Mouse (Mus musculus) thymus, adult 18-20 months (tissue): ENCODE data around the gene Cacna2d1.

Experiments
- DNase-seq, 2 experiments: peaks; one replicate each; pipeline ENCODE4 v3.0.0; 2022; ENCODE audit warnings: mixed read lengths in 2 of 2

Cacna2d1 gene

DNA sequence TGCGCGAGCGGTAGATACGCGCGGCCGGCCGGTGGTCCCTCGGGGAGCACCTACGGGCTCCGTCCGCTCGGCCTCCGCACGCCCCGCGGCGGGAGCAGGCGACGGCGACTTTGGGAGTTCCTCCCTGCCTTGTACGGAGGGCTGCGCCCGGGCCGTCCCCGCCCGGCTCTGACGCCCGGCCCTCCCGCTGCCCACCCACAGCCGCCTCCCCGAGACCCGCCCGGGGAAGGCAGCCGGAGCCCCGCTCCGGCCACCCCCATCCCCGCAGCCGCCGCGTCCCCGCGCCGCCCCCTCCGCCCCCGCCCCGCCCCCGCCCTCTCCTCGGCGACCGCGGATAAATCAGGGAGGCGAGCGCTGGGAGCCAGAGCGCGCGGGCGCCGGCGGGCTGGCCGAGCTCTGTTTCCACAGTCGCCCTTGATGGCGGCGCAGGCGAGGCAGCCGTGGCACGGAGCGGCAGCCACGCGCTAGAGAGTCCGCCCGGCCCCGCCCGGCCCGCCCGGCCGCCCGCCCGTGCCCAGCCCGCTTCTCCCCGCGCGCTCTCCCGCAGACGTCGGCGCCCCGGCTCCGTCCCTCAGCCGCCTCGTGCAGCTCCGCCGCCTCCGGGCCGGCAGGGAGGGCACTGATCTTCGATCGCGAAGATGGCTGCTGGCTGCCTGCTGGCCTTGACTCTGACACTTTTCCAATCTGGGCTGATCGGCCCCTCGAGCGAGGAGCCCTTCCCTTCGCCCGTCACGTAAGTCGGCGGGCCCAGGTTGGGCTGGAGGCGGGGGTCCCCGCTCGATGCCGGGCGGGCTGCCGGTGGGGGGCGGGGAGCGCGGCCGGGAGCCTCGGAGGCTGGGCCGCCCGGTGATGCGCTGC lies at the start of gene Cacna2d1:
TSS of gene Cacna2d1 (plus strand) at position 316 of the 858 bp plus-strand sequence.
- DNase-seq, result no peak

DNA sequence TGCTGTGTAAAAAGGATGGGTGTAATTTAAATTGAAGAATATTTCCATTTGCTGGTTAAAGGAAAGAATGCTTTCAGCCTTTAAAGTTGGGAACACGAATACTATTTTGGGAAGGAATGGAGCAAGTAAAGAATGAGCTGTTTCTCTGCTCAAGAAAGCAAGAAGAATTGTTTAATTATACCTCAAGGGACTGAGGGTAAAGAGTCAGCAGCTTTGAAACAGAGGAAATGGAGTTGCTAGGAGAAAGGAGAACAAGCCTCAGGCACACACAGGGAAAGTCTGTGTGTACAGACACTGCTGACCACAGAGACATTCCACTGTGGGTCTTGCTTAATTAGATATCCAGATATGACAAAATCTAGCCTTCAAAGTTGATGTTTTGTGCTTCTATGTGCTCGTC lies 39.4 kb upstream of the Cacna2d1 start:
- no peak for DNase-seq

DNA sequence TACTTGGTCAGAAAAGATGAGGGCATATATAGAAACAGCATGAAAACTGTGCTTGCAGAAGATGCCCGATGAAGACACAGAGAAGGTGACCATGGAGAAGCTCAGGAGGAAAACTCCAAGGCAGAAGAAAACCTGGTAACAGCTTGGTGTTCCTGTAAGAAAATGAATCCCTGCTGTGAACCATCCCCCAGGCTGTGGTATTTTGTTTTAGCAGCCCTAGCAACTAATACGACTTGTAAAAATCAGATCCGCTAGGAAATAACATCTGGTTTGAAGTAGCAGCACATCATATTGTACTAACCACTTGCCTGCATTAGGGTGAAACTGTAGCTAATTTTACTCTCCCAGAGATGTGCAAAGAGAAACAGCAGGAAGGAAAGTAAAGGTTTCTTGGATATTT lies 37.8 kb upstream of the Cacna2d1 start:
- no peak for DNase-seq

DNA sequence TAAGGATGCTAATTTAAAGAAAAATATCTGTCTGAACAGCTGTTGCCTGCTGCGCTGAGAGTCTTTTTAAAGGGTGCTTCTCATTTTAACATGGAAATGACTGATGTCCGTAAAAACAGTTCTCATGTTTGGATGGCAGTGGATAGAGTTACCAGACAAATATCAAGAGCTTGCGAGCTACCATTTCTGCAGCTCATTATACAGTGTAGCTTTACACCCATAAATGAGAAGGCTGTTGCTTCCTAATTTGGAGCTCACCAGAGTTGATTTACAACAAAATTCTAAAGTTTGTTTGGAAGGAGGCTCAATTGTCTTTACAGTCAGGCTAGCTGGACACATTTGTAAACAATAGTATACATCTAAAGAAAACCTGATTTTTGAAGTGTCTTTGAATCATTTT lies 28.0 kb upstream of the Cacna2d1 start:
- no peak for DNase-seq

DNA sequence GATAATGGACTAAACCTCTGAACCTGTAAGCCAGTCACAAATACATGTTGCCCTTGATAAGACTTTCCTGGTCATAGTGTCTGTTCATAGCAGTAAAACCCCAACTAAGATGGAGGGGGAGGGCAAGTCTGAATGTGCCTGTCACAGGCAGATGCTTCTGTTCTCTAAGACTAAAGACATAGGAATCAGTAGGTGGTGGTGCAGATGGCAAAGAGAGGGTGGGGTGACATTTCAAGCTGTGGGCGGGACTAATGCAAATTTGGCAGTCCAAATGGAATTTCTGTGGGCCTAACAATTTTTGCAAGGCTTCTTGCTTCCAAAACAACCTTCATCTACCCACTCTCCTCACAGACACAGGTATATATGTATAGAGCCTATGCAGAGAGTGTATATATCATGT lies 19.6 kb upstream of the Cacna2d1 start:
- DNase-seq, result no peak

DNA sequence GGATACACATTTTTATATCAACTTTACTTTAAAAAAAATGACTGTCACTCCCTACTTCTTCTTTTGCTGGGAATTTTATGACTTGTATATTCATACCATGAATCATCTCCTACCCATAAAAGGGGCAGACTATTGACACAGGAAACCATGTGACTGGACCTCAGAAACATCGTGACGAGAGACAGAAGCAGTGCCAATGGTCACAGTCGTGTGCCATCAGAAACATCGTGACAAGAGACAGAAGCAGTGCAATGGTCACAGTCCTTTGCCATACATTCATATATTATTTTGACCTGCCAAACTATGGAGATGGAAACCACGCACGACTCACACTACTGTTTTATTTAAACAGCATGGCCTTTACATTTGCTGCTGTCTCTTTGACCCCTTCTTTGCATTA lies 6.0 kb upstream of the Cacna2d1 start:
- DNase-seq, result no peak

DNA sequence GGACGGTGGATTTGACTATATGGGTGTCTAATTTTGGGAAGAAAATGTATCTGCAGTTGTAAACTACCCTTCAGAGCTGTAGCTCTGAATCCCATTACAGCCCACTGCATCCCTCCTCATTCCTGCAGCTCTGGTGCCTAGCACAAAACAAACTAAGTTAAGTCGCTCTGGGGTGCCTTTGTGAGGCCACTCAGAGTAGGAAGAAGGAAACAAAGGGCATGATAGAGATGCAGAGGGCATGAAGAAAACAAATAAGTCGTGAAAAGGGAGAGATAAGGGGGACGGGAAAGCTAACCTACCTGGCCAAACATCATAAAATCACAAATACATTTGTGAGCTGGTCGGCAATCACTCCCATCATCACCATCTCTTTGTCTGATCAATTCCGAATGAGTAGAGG lies 1.5 kb upstream of the Cacna2d1 start:
- no peak for DNase-seq

DNA sequence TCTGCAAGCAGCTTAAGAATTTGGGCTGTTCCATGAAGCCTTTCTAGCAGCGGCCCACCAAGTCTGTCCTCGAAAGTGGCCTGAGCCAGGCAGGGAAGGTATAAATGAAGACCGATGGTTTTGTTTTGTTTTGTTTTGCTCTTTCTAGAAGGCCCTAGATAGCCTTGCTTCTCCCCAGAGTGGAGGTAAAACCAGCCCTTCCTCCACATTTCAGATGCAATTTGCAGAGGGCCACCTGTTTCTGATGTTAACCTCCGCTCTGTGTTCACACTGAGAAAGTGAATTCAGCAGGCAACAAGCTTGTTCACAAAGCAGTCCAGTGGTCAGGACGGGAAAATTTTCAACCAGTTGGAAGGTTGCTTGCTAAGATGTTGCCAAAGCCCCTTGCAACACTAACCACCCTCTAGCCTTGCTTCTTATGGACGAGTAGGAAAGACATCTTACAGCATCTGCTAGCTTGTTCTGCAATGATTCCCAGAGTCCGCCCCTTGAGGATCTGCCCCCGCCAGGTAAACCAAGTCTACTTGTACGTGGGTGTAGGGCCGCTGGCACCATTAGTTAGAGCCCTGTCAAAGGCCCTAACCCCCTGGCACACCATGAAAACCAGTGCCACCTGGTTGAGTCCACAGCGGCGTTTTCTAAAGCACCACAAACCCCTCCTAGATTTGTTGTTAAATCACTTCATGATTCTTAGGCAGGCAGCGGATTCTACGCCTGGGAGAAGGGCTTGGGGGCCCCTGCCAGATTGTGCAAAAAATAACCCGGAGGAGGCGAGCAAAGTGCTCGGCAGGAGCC lies 713 bp upstream of the Cacna2d1 start:
- no peak for DNase-seq

DNA sequence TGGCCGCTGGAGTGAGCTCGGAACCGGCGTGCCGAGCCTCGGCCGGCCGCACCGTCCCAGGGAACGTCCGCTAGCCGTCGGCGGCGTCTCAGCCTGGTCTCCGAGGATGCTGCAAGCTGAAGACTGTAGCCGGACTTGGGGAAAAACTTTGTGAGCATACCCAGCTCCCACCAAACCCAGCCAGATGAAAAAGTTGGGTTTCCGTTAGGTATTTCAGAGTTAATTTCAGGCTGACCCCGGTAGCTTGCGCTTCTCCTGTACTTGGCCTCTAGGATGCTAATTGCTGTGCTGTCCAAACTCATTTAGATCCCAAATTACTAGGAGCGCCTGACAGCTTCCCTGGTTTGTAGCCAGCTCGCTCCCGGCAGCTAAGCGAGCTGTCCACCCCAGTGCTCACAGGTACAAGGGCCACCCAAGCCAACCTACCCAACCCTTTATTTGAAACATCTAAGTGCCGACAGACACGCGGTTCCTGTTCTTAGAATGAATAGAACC lies 790 bp downstream of the Cacna2d1 start:
- no peak for DNase-seq

DNA sequence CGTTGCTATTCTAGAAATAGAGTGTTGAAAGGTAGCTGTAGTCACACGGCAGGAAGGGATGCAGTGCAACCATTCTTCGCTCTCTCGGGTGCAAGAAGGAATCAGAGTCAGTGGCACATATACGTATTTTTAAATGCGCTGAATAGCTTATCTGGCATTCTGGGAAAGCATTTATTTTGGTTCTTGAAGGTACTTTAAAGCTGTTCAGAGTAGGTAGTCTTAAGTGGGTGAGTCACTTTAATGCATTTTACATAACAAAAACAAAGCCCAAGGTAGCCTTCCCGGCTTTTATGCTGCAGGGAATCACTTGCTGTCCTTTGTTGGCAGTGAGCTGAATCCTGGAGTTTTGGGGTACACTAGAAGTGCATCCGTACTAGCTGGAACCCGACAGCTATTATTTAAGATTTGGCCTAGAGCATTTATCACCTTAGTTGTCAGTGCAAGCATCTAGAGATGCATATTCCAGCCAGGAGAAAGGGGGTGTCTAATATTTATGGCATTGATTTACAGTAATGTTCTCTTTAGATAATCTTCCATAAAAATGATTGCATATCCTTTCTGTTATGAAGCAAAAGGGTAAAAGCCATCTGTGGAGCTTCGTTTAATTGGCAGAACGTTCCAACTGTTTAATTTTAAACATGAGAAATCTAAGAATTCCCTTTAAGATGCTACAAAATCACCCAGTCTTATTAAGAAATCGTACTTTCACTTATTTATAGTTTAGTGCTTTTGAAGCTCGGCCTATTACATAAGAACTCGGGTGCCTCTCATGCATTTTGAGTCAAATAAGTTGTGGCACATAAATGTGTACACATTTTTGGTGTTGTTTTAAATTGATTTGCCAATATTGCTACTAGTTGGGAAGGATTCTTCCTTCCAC lies 1.6 kb downstream of the Cacna2d1 start:
- DNase-seq, result no peak

DNA sequence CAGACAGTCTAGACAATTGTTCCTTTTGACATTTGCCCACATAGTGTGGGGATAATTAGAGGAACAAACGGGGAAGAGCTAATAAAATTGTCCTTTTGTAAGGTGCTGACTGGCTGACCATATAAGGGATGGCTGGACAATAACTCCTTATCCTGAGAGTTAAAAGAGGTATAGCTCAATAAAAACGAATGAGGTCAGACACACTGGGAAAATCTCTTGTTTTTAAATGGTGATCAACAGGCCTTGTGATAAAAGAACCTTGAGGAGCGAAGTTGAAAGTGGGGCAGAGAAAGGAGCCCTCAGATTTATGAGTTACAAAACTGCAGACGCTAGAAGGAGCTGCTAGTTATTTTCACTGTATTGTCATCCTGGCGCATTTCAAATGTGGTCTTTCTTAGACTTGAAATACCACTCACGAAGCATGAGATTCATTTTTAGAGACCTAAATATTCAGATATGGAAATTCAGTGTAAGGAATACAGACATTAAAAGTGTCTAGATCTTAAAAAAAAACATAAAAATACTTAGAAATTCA lies 6.8 kb downstream of the Cacna2d1 start:
- no peak for DNase-seq

DNA sequence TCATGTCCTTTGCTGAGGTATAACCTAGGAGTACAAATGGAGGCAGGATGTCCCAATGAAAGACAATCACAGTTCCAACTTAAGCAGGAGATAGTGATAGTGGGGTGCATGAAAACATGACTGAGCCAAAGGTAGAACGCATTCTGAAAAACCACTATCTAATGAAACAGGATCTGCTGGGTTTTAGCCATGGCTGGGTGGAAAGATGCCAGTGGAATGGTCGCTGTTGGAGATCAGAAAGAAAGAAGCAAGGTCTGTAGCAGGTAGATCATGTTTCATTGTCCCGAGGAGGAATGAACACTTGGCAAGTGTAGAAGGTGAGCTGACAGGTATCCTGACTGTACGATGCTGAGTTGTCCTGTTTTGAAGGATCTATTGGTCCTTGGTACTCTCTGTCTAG lies 7.6 kb downstream of the Cacna2d1 start:
- DNase-seq, result no peak

DNA sequence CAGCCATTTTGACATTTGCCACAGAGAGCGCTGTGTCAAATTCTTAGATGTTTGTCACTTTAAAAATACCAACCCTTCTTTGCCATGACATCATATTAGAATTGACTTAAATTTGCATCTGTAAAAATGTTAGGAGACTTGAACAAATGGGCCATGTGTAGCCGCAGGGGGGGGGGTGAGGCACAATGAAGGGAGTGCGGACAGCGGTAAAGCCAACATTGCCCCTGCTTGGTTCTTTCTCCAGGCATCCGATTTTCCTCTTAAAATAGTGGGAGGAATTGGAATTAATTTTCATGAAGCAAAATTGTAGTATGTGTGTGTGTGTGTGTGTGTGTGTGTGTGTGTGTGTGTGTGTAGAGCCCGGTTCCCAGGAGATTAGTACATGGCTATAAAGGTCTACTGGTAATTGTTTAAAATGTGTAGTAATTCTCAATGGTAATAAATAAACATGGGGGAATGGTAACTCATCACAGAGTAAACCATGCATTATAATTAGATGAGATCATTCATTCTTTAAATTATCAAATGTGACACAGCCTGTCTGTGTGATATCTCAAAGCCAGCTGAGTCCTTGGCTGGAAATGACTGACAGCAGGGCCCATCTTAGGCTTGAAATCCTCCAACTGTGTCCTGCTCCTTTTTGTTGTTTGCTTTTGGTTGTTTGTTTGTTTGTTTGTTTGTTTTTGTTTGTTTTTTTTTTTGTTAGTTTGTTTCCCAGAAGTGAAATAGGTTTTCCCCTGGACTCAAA lies 14.0 kb downstream of the Cacna2d1 start:
- no peak for DNase-seq

DNA sequence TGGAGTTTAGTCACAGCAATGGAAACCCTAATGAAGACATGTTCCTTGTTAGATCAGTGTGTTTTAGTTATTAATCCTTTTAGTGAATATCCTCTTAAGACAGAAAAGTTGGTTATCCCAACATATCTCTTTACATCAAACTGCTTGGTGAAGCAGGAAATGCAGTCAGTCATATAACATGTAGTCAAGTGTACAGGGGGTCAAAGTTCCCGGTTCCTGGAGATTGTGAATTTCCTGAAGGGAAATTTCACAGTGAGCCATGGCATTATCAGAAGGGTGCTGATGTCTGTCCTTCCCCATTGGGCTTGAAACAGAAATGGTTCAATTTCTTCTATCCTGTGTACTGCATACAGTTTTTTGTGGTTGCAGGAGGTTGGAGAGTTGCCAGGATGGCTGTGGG lies 25.3 kb downstream of the Cacna2d1 start:
- DNase-seq, result no peak

DNA sequence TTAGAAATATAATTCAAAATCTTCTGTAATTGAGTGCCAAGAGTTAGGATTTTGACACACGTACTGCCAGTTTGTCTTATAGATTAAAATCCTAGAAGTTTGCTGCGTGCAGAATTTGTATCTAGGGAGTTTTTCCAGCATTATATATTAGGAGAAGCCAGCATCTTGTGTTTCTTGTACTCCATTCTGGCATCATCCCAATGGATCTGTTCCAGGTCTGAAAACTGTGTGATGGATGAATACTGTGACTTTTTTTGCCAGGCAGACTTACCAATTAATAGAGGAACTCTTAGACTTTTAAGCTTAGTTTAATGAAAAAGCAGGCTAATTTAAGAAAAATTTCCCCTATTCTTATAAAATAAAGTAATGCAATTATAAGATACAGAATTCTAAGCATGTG lies 27.4 kb downstream of the Cacna2d1 start:
- no peak for DNase-seq

DNA sequence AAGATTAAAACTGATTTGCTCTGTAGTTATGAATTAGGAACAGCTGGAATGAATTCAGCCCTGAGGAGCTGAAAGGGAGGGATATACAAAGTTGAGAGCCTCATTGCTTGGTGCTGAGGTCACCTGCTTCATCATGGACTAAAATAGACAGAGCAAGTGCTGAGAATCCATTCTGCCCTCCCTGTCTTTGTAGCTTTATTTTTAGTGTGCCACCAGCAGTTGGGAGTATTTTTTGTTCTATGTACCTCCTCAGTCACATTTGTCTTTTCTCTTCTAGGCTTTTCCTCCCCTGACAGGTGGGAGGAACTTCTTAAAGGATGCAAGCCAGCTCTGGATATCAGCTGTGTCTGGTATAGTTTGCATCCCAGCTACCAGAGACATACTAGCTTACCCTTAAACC lies 32.4 kb downstream of the Cacna2d1 start:
- no peak for DNase-seq

DNA sequence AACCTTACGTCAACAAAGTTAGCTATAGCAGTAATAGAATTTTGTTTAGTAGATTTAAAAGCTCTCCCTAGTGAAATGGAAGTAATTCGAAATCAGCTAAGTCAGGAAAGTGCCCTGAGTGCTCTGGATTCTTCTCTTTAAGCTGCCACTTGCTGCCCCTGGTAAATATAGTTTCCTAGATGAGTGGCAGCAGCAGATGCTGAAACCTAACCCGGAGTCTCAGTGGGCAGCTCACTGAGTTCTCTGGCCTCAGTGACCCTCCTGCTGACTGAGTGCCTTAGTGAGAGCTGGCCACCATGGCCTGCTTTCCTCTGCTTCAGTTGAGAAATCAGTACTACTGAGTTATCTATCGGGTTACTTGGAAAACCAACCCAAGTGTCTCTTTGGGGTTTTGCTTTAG lies 37.3 kb downstream of the Cacna2d1 start:
- DNase-seq, result no peak

DNA sequence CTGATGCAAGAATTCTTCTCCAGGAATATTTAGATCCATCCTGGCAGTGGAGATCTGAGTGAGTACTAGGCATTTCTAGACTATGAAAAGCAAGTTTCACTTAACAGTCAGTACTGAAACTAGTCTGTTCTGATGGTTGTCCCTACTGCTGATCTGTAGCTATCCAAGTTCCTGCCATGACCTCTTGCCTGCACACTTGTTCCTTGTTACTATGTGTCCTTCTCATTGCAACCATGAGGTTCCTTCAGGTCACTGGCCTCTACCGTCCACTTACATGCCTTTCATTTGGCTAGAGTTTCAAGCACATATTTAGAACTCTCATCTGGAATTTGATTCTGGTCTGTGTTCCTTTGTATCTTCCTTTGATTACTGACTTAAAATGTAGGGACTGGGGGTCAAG lies 37.9 kb downstream of the Cacna2d1 start:
- DNase-seq, result no peak

DNA sequence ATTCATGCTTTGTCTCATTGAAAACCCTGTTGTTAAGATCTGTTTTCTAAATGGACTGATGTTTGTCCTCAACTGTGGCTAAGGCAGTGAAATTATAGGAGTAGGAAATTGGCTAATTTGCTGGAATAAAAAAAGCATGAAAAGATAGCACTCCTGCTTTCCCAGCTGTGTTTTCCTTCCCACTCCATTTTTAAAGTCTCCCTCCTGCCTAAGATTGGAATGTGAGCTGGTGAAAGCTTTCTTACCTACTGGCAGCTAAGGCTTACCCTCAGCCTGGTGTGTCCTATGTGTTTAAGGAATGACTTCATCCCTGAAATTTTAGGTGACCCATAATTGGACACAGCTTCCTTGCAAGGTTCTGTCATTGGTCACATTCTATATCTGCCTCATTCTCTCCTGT lies 40.2 kb downstream of the Cacna2d1 start:
- no peak for DNase-seq

DNA sequence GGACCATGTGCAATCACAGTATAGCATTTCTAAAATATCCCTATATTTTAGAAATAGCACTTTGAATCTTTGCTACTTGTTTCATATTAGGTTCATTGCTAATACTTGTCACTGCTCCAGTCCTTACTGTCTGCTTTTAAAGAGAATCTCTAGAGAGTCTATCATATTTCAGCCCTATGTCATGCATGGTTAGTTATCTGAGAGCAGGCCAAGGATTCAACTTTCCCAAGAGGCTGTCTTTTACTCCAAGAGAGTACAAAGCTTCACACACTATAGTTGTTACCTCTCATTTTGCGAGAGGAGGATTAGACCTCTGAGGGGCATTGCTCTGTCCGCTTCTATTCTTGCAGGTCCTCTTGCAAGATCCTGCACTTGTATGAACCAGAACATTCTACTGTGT lies 44.7 kb downstream of the Cacna2d1 start:
- no peak for DNase-seq

DNA sequence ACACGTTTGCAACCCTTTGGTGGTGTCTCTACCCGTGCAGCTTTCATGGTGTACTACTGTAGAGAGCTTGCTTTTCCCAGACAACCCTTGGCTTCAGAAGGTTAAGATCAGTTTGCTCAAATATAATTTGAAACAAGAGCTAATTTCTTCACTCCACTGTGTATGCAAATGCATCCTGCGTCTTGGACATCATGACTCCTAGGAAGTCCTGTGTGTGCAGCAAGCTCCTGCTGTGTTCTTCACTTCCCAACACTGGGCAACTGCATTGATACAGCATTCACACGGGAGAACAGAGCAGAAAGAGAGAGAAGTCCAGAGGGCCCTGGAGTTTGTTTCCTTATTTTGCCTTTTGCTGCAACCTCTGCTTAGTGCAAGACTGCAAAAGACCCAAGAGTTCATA lies 48.1 kb downstream of the Cacna2d1 start:
- DNase-seq, result no peak

DNA sequence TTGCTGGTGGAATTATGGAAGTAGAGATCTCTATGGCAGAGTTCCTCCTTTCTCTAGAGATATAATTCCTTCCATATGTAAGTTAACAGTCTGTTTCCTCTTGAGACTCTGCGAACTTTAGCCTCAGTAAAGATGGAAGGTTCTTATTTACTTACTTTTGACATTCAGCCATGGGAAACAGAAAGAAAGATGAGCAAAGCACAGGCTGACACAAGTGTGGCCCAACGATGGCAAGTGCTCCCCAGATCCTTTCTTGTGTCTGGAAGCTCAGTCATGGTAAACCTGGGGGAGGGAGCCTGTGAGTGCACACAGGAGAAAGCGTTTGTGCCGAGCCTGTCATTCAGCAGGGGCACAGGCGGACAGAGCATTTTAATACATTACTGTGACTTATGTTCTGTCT lies 48.9 kb downstream of the Cacna2d1 start:
- no peak for DNase-seq
